Mouse (Mus musculus): ENCODE results near the gene Tmem159.

DNA sequence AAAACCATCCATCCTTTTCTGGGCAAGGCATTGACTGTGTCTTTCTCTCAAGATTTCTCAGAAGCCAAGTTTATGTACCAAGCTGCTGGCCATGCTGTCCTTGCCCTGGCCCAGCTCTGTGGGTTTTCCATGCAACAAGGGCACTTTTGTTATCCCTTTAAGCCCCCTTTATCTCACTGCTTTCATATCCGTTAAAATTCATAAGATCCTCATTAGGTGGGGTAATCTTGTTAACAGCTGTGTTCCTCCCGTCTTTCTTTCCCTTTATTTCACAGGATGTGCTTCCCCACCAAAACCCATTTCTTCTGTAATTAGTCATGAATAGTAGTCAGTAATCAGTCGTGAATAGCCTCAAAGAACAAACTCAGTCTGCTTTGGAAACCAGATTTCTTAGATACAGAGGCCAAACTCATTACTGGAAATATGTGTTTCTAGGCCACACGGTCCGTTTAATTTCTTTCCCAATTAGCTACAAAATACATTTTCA is 55.5 kb downstream of the Tmem159 start:
- no peak for TF ChIP-seq CTCF (IDR thresholded peaks at IDR 0.05; ENCODE audit: borderline replicate concordance, control insufficient read depth, extremely low read depth, insufficient read depth, low read length, poor library complexity)
- TF ChIP-seq POLR2A (IDR thresholded peaks at IDR 0.05; ENCODE audit: control insufficient read depth, extremely low read depth, insufficient read depth, low read length, poor library complexity): no peak
